Mouse (Mus musculus) brain, embryonic 14.5 days (tissue): ENCODE measurements around the gene Gm10118.

Experiments
- CTCF ChIP-seq: fragments of 200-500 bp; IDR thresholded peaks from 2 replicates; pipeline ENCODE4 v1.5.1; 2012; ENCODE audit warnings: inconsistent platforms, mild to moderate bottlenecking, moderate library complexity, borderline replicate concordance; ENCODE audit not compliant: insufficient read depth, insufficient read length; ENCODE audit errors: extremely low read depth
- POLR2A ChIP-seq: fragments of 200-500 bp; IDR thresholded peaks from 2 replicates; pipeline ENCODE4 v1.6.1; 2012; ENCODE audit warnings: mild to moderate bottlenecking, inconsistent platforms, borderline replicate concordance; ENCODE audit not compliant: poor library complexity, insufficient read depth, insufficient read length, severe bottlenecking; ENCODE audit errors: extremely low read depth

- no peak for TF ChIP-seq CTCF
- TF ChIP-seq POLR2A: no peak
These were observed 6.7 kb upstream of the Gm10118 start for GRCm38 (mm10) chr10:63933946-63934345.
